In the genomic region with DNA sequence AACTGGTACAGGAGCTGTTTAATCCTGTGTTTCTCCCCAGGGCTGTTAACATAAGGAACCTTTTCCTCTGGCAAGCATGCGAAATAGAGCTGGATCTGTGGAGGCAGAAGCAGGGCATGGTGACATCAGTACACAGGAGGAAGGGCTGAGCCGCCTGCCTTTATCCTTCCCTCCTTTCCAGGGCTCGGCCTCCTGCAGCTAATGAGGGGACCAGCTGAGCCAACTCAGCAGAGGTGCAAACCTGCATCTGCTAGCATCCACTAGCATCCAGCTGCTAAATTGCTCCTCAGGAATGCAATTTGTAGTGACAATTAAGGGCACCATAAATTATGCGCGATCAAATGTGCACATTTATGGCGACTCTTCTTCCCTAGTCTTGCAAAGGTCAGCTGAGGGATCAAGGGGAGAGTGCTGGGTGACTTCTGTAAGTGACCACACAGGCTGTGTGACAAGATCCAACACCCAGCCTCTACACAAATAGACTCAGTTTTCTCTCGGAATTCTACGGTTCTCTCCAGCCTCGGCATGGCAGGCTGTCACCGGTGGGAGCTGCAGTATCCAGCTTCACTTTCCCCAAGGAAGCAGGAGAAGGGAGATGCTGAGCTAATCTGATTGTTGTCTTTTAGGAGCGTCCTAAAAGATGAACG, we compare ENCODE assay signal across 11 mouse cellular contexts.
A peak's percentile ranks its signal among the peaks of the same experiment; 100 is the strongest.
DNase-seq lines count a peak whose midpoint lies in the region; ATAC-seq and TF ChIP-seq lines count a peak whose summit lies in the region.
"Had no signal": no experiment of that assay in that cellular context is flagged by ENCODE, and none has a peak within 500 bp of the region (broad histone marks: within the 10 kb centered on the region; RNA-seq: fewer than 3 reads in every experiment).

No protein-coding gene starts in this region.

- no peaks in the 10 kb centered on the region for H3K9me3 ChIP-seq in hindbrain, embryonic 15.5 days
- H3K9me3 ChIP-seq: heart, embryonic 10.5 days; intestine, embryonic 15.5 days had no signal

- TF ChIP-seq CTCF in brain, embryonic 14.5 days (IDR thresholded peaks at IDR 0.05; ENCODE audit: borderline replicate concordance, extremely low read depth, insufficient read depth, insufficient read length) = no peak
- TF ChIP-seq CTCF in cerebellum, adult 2 months (IDR thresholded peaks at IDR 0.05; ENCODE audit: borderline replicate concordance, insufficient read depth, low read depth, low read length) = no peak

- 0 out of 2 replicates have a peak, but pooled peaks cover 6% of the 10 kb centered on the region for H3K27me3 ChIP-seq in hindbrain, embryonic 15.5 days
- H3K27me3 ChIP-seq in cerebellum, adult 2 months (ENCODE audit: control insufficient read depth, insufficient read depth, low read length) = no peaks in the 10 kb centered on the region; the same call in 1 of the 2 replicates
- H3K27me3 ChIP-seq: intestine, embryonic 15.5 days had no signal

- H3K9ac ChIP-seq in hindbrain, embryonic 15.5 days = 0 out of 2 replicates have a peak overlapping the region, but pooled peaks have one; percentile 2
- H3K9ac ChIP-seq: intestine, embryonic 15.5 days had no signal

- TF ChIP-seq POLR2A in brain, embryonic 14.5 days (IDR thresholded peaks at IDR 0.05; ENCODE audit: borderline replicate concordance, extremely low read depth, insufficient read depth, insufficient read length, poor library complexity, severe bottlenecking) = no peak
- TF ChIP-seq POLR2A in cerebellum, adult 2 months (IDR thresholded peaks at IDR 0.05; ENCODE audit: borderline replicate concordance, insufficient read depth, low read length) = no peak

- peak overlapping the region; percentile 9; the same call in 1 of the 2 replicates for H3K4me2 ChIP-seq in hindbrain, embryonic 15.5 days
- H3K4me2 ChIP-seq: intestine, embryonic 15.5 days had no signal

- H3K4me1 ChIP-seq in hindbrain, embryonic 15.5 days (replicated peaks) = peaks cover 30% of the 10 kb centered on the region
- no peaks in the 10 kb centered on the region for H3K4me1 ChIP-seq in cerebellum, adult 2 months (ENCODE audit: control insufficient read depth, insufficient read depth, low read length)

- peaks cover 11% of the 10 kb centered on the region for H3K36me3 ChIP-seq in hindbrain, embryonic 15.5 days

- DNase-seq in brain, embryonic 14.5 days (ENCODE audit: low read depth) = peak; percentile 79
- peak; percentile 54 for DNase-seq in embryo, embryonic 11 days
- DNase-seq in gastrocnemius, postnatal 4 days (ENCODE audit: low spot score in 2 of 2) = no peak
- DNase-seq in cerebellum, adult 2 months = no peak
- DNase-seq in heart, adult 8-10 months (ENCODE audit: low spot score) = no peak
- DNase-seq: lung, adult 18-20 months; right cerebral cortex, postnatal 25 days had no signal

- H3K27ac ChIP-seq in hindbrain, embryonic 15.5 days (replicated peaks) = peak overlapping the region; percentile 64
- no peak overlapping the region for H3K27ac ChIP-seq in cerebellum, adult 2 months (ENCODE audit: insufficient read depth, low read length)
- H3K27ac ChIP-seq: heart, embryonic 10.5 days; intestine, embryonic 15.5 days had no signal

- WGBS in hindbrain, embryonic 15.5 days = 29% methylated on average over 12 of the region's 12 CpGs
- 73% methylated on average over 12 of the region's 12 CpGs for WGBS in cerebellum, adult 2 months

- peak; percentile 68; the same call in 1 of the 2 replicates for ATAC-seq in hindbrain, embryonic 15.5 days (ENCODE audit: low FRiP score, low read depth)
- ATAC-seq in monocyte, adult 5-6 weeks (replicated peaks; ENCODE audit: insufficient number of reproducible peaks, low FRiP score, low TSS enrichment, poor library complexity, severe bottlenecking) = 0 out of 2 replicates have a peak, but pooled peaks have one; percentile 27
- ATAC-seq: intestine, embryonic 15.5 days had no signal

- no peak overlapping the region for H3K4me3 ChIP-seq in hindbrain, embryonic 15.5 days
- no peak overlapping the region for H3K4me3 ChIP-seq in cerebellum, adult 2 months (replicated peaks; ENCODE audit: insufficient read depth, low read depth, low read length)
- H3K4me3 ChIP-seq: heart, embryonic 10.5 days; intestine, embryonic 15.5 days had no signal

Comparison
In these comparisons a context has a peak if more than half of its experiments do, and no peak if none do; other contexts are left out.
1. DNase-seq: peak in brain, embryonic 14.5 days (single experiment) and embryo, embryonic 11 days (single experiment); none in gastrocnemius, postnatal 4 days (0 of 2), cerebellum, adult 2 months (0 of 2) and heart, adult 8-10 months (single experiment).